Mouse (Mus musculus) thymus, adult 2 months (tissue): ENCODE data around the gene Srrm4. TPM values are rescaled to one million over a fixed set of nuclear protein-coding genes. Genes with fewer than 3 reads are reported as not detected.

Experiments used
- DNase-seq: peaks from one replicate; pipeline ENCODE4 v3.0.0; 2021
- H3K27ac ChIP-seq: fragments of 200-500 bp; 2 replicates; pipeline ENCODE4 v1.5.1; 2012; ENCODE audit warnings: low read length, control low read depth; ENCODE audit not compliant: control insufficient read depth, insufficient read depth
- H3K27me3 ChIP-seq: fragments of 200-500 bp; 2 replicates; pipeline ENCODE4 v1.6.1; 2012; ENCODE audit warnings: mild to moderate bottlenecking, low read length, moderate library complexity, mixed read lengths; ENCODE audit not compliant: control insufficient read depth, insufficient read depth
- H3K36me3 ChIP-seq: fragments of 200-500 bp; 2 replicates; pipeline ENCODE4 v1.6.1; 2012; ENCODE audit warnings: mild to moderate bottlenecking, low read length, moderate library complexity; ENCODE audit not compliant: control insufficient read depth, insufficient read depth
- H3K4me1 ChIP-seq: fragments of 200-500 bp; replicated peaks from 2 replicates; pipeline ENCODE4 v1.6.1; 2012; ENCODE audit warnings: low read length; ENCODE audit not compliant: control insufficient read depth, insufficient read depth
- H3K4me3 ChIP-seq: fragments of 200-500 bp; 2 replicates; pipeline ENCODE4 v1.5.1; 2012; ENCODE audit warnings: mild to moderate bottlenecking, low read length, control low read depth, moderate library complexity; ENCODE audit not compliant: control insufficient read depth, insufficient read depth
- CTCF ChIP-seq: fragments of 200-500 bp; IDR thresholded peaks from 2 replicates; pipeline ENCODE4 v1.5.1; 2012; ENCODE audit warnings: mild to moderate bottlenecking, control low read depth, low read length, moderate library complexity, borderline replicate concordance; ENCODE audit not compliant: control insufficient read depth, poor library complexity, insufficient read depth; ENCODE audit errors: extremely low read depth
- POLR2A ChIP-seq: fragments of 200-500 bp; IDR thresholded peaks from 2 replicates; pipeline ENCODE4 v1.6.1; 2012; ENCODE audit warnings: mild to moderate bottlenecking, low read length, control low read depth, moderate library complexity; ENCODE audit not compliant: control insufficient read depth, poor library complexity, insufficient read depth; ENCODE audit errors: extremely low read depth
- WGBS: fragments of 180-500 bp; shearing (Covaris S2); methylation state at CpG from one replicate; pipeline ENCODE4 v1.1.7; 2018; 5-methylcytosine and 5-hydroxymethylcytosine counted together
- polyA plus RNA-seq: library from polyadenylated mRNA; depleted of rRNA; stranded (reverse); fragments of >200 nt; gene quantifications from 2 replicates; pipeline ENCODE4 v1.2.3, GENCODE M21; 2012

Srrm4 gene
- polyA plus RNA-seq, 1 experiment: 0.67 TPM

DNA sequence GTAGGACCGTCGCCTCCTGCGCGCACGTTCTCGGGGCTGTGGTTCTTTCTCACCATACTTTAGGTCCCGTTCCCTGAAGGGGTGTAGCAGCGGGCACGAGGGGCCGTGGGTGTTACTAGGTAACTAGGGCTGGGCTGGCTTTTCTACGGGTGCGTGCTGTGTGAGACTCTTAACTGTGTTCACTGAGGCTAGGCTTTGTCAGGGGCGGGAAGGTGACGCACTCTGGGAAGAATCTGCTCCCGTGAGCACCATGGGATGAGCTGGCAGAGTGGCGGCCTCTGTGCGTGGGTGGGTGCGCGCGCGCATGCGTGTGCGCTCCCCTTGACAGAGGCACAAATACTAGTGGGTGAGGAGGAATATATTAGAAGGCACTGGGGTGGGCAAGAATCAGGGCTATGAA, 145.1 kb downstream of the Srrm4 start:
- H3K27ac ChIP-seq: no peak overlapping the region
- WGBS: 65% methylated on average over 23 of the region's 23 CpGs
- no peaks in the 10 kb centered on the region; the same call in 1 of the 2 replicates for H3K27me3 ChIP-seq
- DNase-seq: no peak
- H3K4me3 ChIP-seq: no peak overlapping the region
- TF ChIP-seq CTCF (no peak), POLR2A (no peak)
- no peaks in the 10 kb centered on the region for H3K36me3 ChIP-seq
- no peaks in the 10 kb centered on the region for H3K4me1 ChIP-seq

DNA sequence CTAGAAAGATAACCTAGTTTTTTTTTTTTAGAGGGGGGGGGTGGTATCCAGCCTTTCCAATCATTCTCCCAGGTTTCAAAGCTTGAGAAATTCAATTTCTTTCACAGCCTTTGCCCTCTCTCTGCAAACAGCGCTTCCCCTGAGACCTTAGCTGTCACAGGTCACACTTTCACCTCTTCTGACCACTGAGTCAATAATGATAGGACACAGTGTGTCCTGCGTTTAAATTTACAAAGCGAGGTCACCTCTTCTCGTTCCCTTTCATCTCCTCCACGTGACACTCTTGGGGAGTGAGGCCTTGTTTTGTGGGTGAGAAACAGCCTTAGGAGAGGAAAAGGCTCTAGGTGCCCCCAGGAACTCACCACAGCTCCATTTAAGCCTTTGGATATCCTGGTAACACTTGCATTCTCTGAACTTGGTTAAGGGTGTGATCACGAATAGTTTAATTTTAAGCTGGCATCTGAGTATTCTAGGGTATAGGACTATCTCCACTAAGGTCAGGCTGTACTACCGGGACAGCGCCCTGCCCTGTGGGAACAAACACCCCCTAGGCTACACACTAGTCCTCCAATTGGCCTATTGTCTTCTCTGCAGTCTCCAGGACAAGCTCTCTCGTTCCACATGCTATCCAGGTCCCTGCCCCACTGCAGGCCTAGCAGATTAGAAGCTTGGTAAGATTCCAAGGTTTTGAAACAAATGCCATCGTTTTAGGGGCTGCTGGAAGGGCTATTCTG, 145.8 kb downstream of the Srrm4 start:
- DNase-seq: no peak
- Histone ChIP-seq H3K4me1 (no peaks in the 10 kb centered on the region), H3K27ac (no peak overlapping the region), H3K27me3 (no peaks in the 10 kb centered on the region; the same call in 1 of the 2 replicates), H3K36me3 (no peaks in the 10 kb centered on the region), H3K4me3 (no peak overlapping the region)
- TF ChIP-seq POLR2A (no peak), CTCF (no peak)
- WGBS: 70% methylated on average over 10 of the region's 10 CpGs

DNA sequence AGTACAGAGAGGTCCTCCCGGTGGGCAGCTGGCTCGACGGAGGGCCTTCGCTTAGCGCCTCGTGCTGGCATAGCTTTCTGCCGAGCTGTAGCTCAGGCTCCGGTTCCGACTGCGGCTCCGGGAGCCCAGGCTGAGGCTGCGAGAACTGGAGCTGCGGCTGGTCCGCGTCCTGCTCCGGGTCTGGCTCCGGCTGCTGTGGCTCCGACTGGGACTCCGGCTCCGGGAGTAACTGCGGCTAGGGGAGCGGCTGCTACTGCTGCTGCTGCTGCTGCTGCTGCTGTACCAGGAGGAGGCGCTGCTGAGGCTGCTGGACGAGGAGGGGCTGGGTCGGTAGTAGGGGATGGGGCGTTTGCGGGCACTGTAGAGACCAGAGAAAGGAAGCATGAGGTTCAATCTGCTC, 147.1 kb downstream of the Srrm4 start:
- Histone ChIP-seq H3K4me1 (no peaks in the 10 kb centered on the region), H3K27ac (no peak overlapping the region), H3K27me3 (no peaks in the 10 kb centered on the region; the same call in 1 of the 2 replicates), H3K36me3 (no peaks in the 10 kb centered on the region), H3K4me3 (no peak overlapping the region)
- DNase-seq: no peak
- no peak for TF ChIP-seq POLR2A
- no peak for TF ChIP-seq CTCF
- WGBS: 65% methylated on average over 27 of the region's 27 CpGs

DNA sequence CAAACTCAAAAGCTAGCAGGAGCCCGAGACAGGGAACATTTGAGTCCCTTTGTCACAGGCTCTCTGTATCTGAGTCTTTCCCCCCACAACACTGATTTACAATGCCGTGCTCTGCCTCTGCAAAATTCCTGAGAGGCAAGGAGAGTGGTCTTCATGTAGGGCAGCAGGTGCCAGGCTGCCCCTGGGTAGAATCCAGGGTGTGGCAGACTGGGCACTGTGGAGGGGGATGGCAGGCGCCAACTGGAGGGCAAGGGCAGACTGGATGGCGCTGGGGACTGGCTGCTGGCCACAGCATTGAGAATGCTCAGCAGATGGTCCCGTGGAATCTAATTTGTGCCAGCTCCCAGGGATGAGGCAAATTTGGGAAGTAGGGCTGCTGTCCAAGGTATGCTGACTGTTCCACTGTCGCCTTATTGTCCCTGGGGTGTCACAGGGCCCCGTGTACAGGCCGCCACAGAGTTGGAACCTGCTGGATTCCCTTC, 148.1 kb downstream of the Srrm4 start:
- no peaks in the 10 kb centered on the region; the same call in 1 of the 2 replicates for H3K27me3 ChIP-seq
- TF ChIP-seq CTCF: no peak
- no peak for TF ChIP-seq POLR2A
- no peak overlapping the region for H3K27ac ChIP-seq
- no peak for DNase-seq
- whole genome bisulfite sequencing: 89% methylated on average over 8 of the region's 8 CpGs
- no peak overlapping the region for H3K4me3 ChIP-seq
- no peaks in the 10 kb centered on the region for H3K4me1 ChIP-seq
- H3K36me3 ChIP-seq: no peaks in the 10 kb centered on the region

DNA sequence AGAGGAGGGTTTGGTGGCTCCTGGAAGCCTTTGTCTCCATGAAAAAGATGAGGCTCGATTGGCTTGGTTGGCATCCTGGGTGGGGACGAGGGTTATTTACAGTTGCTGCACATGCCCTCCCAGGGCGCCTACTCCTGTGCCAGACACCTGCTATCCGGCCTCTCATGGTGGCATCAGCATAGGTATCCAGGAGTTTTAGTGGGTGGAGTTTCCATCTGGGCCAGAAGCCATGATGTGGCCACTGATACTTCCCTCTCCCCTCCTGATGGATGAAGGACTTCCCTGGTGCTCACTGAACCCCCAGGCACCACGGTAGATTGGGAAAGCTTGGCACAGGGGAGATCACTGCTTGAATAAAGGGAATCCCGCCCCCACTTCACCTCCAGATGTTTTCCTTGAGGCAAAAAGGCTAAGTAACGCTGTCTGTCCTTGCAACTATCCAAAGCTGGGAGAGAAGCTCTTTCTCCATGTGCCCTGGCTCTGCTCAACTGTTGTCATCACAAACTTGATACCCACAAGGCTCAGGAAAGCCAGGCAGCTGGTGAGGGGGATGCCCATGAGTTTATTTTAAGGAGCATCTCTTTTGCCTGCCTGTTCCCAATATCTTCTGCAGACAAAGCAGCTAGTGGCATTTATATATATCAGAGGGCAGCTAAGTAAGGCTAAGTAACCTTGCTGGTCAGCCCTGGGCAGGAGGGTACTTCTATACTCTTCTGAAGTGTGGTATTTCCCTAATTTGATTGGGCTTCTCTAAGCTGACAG, 148.7 kb downstream of the Srrm4 start:
- 82% methylated on average over 7 of the region's 7 CpGs for WGBS
- no peak for TF ChIP-seq CTCF
- Histone ChIP-seq H3K27ac (no peak overlapping the region), H3K4me1 (no peaks in the 10 kb centered on the region), H3K4me3 (no peak overlapping the region), H3K27me3 (no peaks in the 10 kb centered on the region; the same call in 1 of the 2 replicates), H3K36me3 (no peaks in the 10 kb centered on the region)
- DNase-seq: no peak

DNA sequence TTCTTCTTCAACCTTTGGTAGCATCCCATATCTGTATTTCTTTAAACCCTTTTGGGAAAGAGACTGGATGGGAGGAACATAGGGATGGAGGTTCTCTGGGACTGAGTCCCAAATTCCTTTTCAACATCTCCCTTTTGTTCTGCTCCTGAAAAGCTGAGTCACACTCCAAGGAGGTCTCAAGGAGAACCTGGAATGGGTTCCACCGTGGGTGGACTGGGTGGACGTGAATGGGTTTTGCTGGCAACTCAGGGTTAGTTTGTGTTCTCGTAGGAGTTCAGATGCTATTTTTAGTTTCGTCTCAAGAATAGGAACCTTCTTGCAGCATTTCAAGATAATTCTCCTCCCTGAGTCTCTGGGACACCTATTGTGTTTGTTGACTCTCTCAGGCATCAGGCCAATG, 151.4 kb downstream of the Srrm4 start:
- no peaks in the 10 kb centered on the region for H3K4me1 ChIP-seq
- no peak overlapping the region for H3K4me3 ChIP-seq
- DNase-seq: no peak
- TF ChIP-seq CTCF (no peak), POLR2A (no peak)
- no peaks in the 10 kb centered on the region for H3K27me3 ChIP-seq
- no peak overlapping the region for H3K27ac ChIP-seq
- 50% methylated on average over 4 of the region's 4 CpGs for WGBS
- H3K36me3 ChIP-seq: no peaks in the 10 kb centered on the region
